Mouse (Mus musculus): ENCODE data around the gene Slco1a5. TPM values are rescaled to one million over a fixed set of nuclear protein-coding genes. Genes with fewer than 3 reads are reported as not detected.
A peak's percentile ranks its signal among the peaks of the same experiment; 100 is the strongest.
"Not testable (repeated sequence)": the region's sequence is repeated elsewhere in the genome, so short reads cannot be mapped to it uniquely, and the experiment has no call there.

Slco1a5 gene
- 0.51 and 0.88 TPM in 2 replicates for polyA plus RNA-seq (2016; fragmentation: Nextera tagmentation; extraction: Ambion mirVana)

- WGBS: 15% methylated on average over 4 of the region's 4 CpGs
- no peaks in the 10 kb centered on the region; the same call in 1 of the 2 replicates for H3K4me1 ChIP-seq (replicated peaks)
- H3K4me3 ChIP-seq: no peak within 1 kb of the TSS
- H3K36me3 ChIP-seq: no peaks in the 10 kb centered on the region
- no peaks in the 10 kb centered on the region for H3K9me3 ChIP-seq
- DNase-seq (ENCODE audit: low spot score): no peak
- H3K27ac ChIP-seq: no peak within 1 kb of the TSS
- H3K27me3 ChIP-seq (ENCODE audit: insufficient read depth, poor library complexity, severe bottlenecking): no peaks in the 10 kb centered on the region
Observed at GRCm38 (mm10) chr6:142322881-142323280, at the start of gene Slco1a5. TSS of gene Slco1a5 (minus strand) at chr6:142322981.

GRCm38 (mm10) chr6:142369568-142369967, 46.8 kb upstream of the Slco1a5 start:
- Histone ChIP-seq H3K4me1 (replicated peaks) (no peaks in the 10 kb centered on the region), H3K27me3 (ENCODE audit: insufficient read depth, poor library complexity, severe bottlenecking) (no peaks in the 10 kb centered on the region), H3K9me3 (no peaks in the 10 kb centered on the region), H3K4me3 (no peak overlapping the region), H3K27ac (no peak overlapping the region), H3K36me3 (peaks cover 93% of the 10 kb centered on the region)
- no peak for DNase-seq (ENCODE audit: low spot score)
- WGBS: 86% methylated on average over 3 of the region's 3 CpGs

GRCm38 (mm10) chr6:142367565-142367964, 44.8 kb upstream of the Slco1a5 start:
- no peak overlapping the region for H3K4me3 ChIP-seq
- WGBS: 94% methylated on average over 3 of the region's 3 CpGs
- peaks cover 92% of the 10 kb centered on the region for H3K36me3 ChIP-seq
- no peak for DNase-seq (ENCODE audit: low spot score)
- H3K9me3 ChIP-seq: no peaks in the 10 kb centered on the region
- no peak overlapping the region for H3K27ac ChIP-seq
- no peaks in the 10 kb centered on the region for H3K4me1 ChIP-seq (replicated peaks)
- no peaks in the 10 kb centered on the region for H3K27me3 ChIP-seq (ENCODE audit: insufficient read depth, poor library complexity, severe bottlenecking)

GRCm38 (mm10) chr6:142366473-142367018, 43.8 kb upstream of the Slco1a5 start:
- peaks cover 92% of the 10 kb centered on the region for H3K36me3 ChIP-seq
- no peaks in the 10 kb centered on the region for H3K27me3 ChIP-seq (ENCODE audit: insufficient read depth, poor library complexity, severe bottlenecking)

GRCm38 (mm10) chr6:142365742-142366472, 43.1 kb upstream of the Slco1a5 start:
- peaks cover 95% of the 10 kb centered on the region for H3K36me3 ChIP-seq
- H3K4me3 ChIP-seq: no peak overlapping the region
- no peaks in the 10 kb centered on the region for H3K9me3 ChIP-seq
- no peaks in the 10 kb centered on the region for H3K27me3 ChIP-seq (ENCODE audit: insufficient read depth, poor library complexity, severe bottlenecking)
- no peak overlapping the region for H3K27ac ChIP-seq
- no peaks in the 10 kb centered on the region for H3K4me1 ChIP-seq (replicated peaks)
- 92% methylated on average over 8 of the region's 8 CpGs for WGBS
- no peak for DNase-seq (ENCODE audit: low spot score)

More at GRCm38 (mm10) chr6:142366473-142367018, 43.8 kb upstream of the Slco1a5 start:
- 93% methylated on average over 10 of the region's 10 CpGs for WGBS
- no peak for DNase-seq (ENCODE audit: low spot score)
- H3K4me1 ChIP-seq (replicated peaks): no peaks in the 10 kb centered on the region
- H3K9me3 ChIP-seq: no peaks in the 10 kb centered on the region
- H3K4me3 ChIP-seq: no peak overlapping the region
- no peak overlapping the region for H3K27ac ChIP-seq

GRCm38 (mm10) chr6:142363019-142363576, 40.3 kb upstream of the Slco1a5 start:
- DNase-seq (ENCODE audit: low spot score): no peak
- WGBS: 78% methylated on average over 9 of the region's 9 CpGs
- no peaks in the 10 kb centered on the region for H3K4me1 ChIP-seq (replicated peaks)
- no peaks in the 10 kb centered on the region for H3K9me3 ChIP-seq
- H3K27ac ChIP-seq: no peak overlapping the region
- peaks cover 98% of the 10 kb centered on the region for H3K36me3 ChIP-seq
- no peak overlapping the region for H3K4me3 ChIP-seq
- no peaks in the 10 kb centered on the region for H3K27me3 ChIP-seq (ENCODE audit: insufficient read depth, poor library complexity, severe bottlenecking)

- no peak overlapping the region for H3K4me3 ChIP-seq
- H3K36me3 ChIP-seq: peaks cover 98% of the 10 kb centered on the region
Observed at GRCm38 (mm10) chr6:142362036-142362435, 39.3 kb upstream of the Slco1a5 start.

GRCm38 (mm10) chr6:142357106-142357505, 34.3 kb upstream of the Slco1a5 start:
- 68% methylated on average over 7 of the region's 7 CpGs for whole genome bisulfite sequencing
- Histone ChIP-seq H3K36me3 (peaks cover 90% of the 10 kb centered on the region), H3K27me3 (ENCODE audit: insufficient read depth, poor library complexity, severe bottlenecking) (no peaks in the 10 kb centered on the region), H3K4me3 (no peak overlapping the region), H3K9me3 (no peaks in the 10 kb centered on the region), H3K4me1 (replicated peaks) (no peaks in the 10 kb centered on the region), H3K27ac (no peak overlapping the region)
- no peak for DNase-seq (ENCODE audit: low spot score)

More at GRCm38 (mm10) chr6:142362036-142362435, 39.3 kb upstream of the Slco1a5 start:
- DNase-seq (ENCODE audit: low spot score): no peak
- H3K27ac ChIP-seq: no peak overlapping the region
- H3K27me3 ChIP-seq (ENCODE audit: insufficient read depth, poor library complexity, severe bottlenecking): no peaks in the 10 kb centered on the region
- WGBS: 95% methylated on average over 6 of the region's 6 CpGs
- no peaks in the 10 kb centered on the region for H3K9me3 ChIP-seq
- no peaks in the 10 kb centered on the region for H3K4me1 ChIP-seq (replicated peaks)

GRCm38 (mm10) chr6:142352099-142352498, 29.3 kb upstream of the Slco1a5 start:
- H3K27me3 ChIP-seq (ENCODE audit: insufficient read depth, poor library complexity, severe bottlenecking); H3K4me3 ChIP-seq; DNase-seq (ENCODE audit: low spot score); H3K9me3 ChIP-seq; H3K4me1 ChIP-seq (replicated peaks); H3K27ac ChIP-seq: not testable (repeated sequence)
- 88% methylated on average over 3 of the region's 3 CpGs for WGBS
- H3K36me3 ChIP-seq: peaks cover 80% of the 10 kb centered on the region

- no peak for DNase-seq (ENCODE audit: low spot score)
Observed at GRCm38 (mm10) chr6:142347431-142348385, 24.9 kb upstream of the Slco1a5 start.

GRCm38 (mm10) chr6:142346181-142347110, 23.7 kb upstream of the Slco1a5 start:
- 69% methylated on average over 12 of the region's 12 CpGs for WGBS
- peak overlapping the region; percentile 90; the same call in 1 of the 2 replicates for H3K27ac ChIP-seq
- H3K36me3 ChIP-seq: peaks cover 33% of the 10 kb centered on the region
- no peaks in the 10 kb centered on the region for H3K9me3 ChIP-seq
- no peak for DNase-seq (ENCODE audit: low spot score)
- H3K4me1 ChIP-seq (replicated peaks): peaks cover 10% of the 10 kb centered on the region
- peak overlapping the region; percentile 71 for H3K4me3 ChIP-seq
- H3K27me3 ChIP-seq (ENCODE audit: insufficient read depth, poor library complexity, severe bottlenecking): no peaks in the 10 kb centered on the region

More at GRCm38 (mm10) chr6:142347431-142348385, 24.9 kb upstream of the Slco1a5 start:
- Histone ChIP-seq H3K27me3 (ENCODE audit: insufficient read depth, poor library complexity, severe bottlenecking) (no peaks in the 10 kb centered on the region), H3K9me3 (no peaks in the 10 kb centered on the region), H3K4me1 (replicated peaks) (peaks cover 10% of the 10 kb centered on the region), H3K36me3 (peaks cover 46% of the 10 kb centered on the region), H3K27ac (no peak overlapping the region), H3K4me3 (no peak overlapping the region)
- 91% methylated on average over 11 of the region's 11 CpGs for WGBS
